Mouse (Mus musculus): ENCODE measurements around the gene Ttll11.

Ttll11 gene

GRCm38 (mm10) chr2:35714742-35715167, 265.0 kb downstream of the Ttll11 start:
- TF ChIP-seq GATA4 (IDR thresholded peaks at IDR 0.05; ENCODE audit: insufficient replicate concordance, low read length): no peak

- TF ChIP-seq GATA4 (IDR thresholded peaks at IDR 0.05; ENCODE audit: insufficient replicate concordance, low read length): no peak
These were observed 266.3 kb downstream of the Ttll11 start for GRCm38 (mm10) chr2:35713460-35713859.

- TF ChIP-seq GATA4 (IDR thresholded peaks at IDR 0.05; ENCODE audit: insufficient replicate concordance, low read length): no peak
These were observed 267.1 kb downstream of the Ttll11 start for GRCm38 (mm10) chr2:35712611-35713010.

GRCm38 (mm10) chr2:35703241-35703640, 276.5 kb downstream of the Ttll11 start:
- TF ChIP-seq GATA4 (IDR thresholded peaks at IDR 0.05; ENCODE audit: insufficient replicate concordance, low read length): no peak

- no peak for TF ChIP-seq GATA4 (IDR thresholded peaks at IDR 0.05; ENCODE audit: insufficient replicate concordance, low read length)
These were observed 277.1 kb downstream of the Ttll11 start for GRCm38 (mm10) chr2:35702608-35703007.

- no peak for TF ChIP-seq GATA4 (IDR thresholded peaks at IDR 0.05; ENCODE audit: insufficient replicate concordance, low read length)
These were observed 277.7 kb downstream of the Ttll11 start for GRCm38 (mm10) chr2:35702001-35702400.

All from liver, adult (tissue).